Mouse (Mus musculus): ENCODE measurements around the gene Akain1.

The Akain1 gene

DNA sequence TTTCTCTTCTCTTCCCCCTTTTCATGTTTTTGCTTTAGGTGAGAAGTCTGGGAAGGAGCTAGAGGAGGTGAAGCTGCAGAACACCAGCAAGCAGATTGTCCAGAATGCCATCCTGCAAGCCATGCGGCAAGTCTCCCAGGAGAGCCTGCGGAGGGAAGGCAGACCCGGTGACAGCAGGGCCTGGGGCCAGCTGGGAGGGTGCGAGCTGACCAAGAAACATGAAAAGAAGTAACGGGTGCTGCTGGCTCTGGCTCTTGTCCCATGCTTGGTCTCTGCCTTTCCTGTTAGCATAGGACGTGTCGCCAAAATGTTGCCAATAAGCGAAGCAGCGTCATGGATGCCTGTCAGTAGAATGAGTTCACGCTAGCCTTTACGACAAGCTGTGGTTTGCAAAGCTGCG lies 48.0 kb downstream of the Akain1 start:
- in situ Hi-C loops (cut with MboI), result no loop called here

DNA sequence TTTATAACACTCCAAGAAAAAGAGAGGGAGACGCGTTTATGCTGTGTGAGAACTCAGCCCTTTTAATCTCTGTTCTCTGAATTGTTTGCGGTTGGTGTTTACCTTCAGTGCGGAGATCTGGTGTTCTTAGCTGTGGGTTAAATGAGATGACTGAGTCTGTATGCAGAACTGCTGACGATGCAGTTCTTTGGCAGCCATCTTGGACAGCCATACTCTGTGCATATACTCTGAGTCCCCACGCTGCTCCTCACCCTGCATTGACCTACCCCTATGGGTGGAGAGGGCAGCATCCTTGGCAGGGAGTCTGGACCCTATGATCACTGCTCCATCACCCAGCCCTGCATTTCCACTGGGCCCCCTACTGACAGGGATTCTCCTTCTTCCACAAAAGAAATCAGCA lies 48.8 kb downstream of the Akain1 start:
- in situ Hi-C loops (cut with MboI), result no loop called here

DNA sequence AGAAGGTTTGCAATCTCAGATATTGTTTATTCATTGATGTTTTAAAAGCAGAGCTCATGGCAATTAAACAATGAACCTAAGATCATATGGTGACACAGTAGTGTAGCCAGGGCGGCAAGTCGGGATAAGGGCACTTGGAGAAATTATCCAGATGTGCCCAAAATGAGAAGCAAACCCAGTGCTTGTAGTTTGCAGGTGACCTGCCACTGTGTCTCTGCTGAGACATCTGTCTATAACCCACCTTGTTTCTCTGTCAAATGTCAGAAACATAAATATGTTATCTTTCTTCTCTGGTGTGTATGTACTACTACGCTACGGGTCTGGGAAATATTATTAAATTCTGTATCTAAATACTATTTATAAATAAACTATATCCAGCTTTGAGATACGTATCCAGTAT lies 49.7 kb downstream of the Akain1 start:
- in situ Hi-C loops (cut with MboI), result no loop called here

DNA sequence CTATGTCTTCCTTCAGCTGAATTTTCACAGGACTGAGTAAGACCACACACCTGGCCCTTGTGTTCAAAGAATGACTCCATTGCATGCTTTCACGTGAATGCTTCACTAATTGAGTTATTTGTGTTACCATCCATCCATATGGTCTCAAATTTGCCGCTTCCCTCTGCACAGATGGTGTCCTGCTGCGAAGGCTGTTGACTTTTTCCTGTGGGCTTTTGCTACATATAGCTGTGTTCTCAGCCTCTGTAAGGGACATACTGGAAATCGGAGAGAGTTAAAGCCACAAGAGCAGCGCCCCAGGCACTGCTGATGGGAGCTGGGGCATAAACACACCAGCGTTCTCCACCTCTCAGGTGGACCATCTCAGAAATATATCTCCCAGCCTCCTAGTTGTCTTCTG lies 53.2 kb downstream of the Akain1 start:
- in situ Hi-C loops (cut with MboI), result no loop called here

DNA sequence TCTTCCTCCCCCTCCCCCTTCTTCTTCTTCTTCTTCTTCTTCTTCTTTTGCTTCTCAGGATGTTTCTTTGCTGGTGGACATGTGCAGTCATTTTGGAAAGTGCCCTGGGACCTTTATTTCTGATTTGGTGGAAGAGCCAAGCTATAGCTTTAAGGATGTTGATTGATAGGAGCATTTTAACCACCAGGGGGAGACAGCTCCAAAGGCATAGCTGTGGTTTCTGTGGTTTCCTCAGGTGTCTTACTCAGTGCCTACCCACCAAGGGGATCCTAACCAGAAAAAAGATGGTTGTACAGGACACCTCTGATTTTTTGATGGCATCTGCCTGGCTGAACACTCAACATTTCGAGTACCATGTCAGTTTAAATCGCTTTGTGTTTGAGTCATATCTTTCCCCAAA lies 56.4 kb downstream of the Akain1 start:
- in situ Hi-C loops (cut with MboI), result no loop called here

DNA sequence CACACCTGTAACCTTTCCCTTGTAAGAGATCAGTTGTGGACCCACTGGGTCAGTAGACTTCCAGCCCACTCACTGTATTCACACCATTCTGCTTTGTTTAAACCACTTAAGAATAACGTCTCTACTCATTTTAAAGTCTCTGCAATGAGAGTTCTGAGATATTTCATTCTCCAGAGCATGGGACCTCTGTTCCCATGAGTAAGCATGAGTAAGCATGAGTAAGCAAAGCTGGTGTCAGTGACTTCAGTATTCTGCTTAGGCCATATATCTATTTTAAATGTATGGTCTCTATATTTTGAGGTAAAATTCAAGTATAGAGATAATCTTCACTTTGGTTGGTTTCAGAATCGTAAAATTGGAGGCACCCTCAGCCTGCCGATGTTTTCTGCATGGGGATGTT lies 57.0 kb downstream of the Akain1 start:
- in situ Hi-C loops (cut with MboI), result no loop called here

DNA sequence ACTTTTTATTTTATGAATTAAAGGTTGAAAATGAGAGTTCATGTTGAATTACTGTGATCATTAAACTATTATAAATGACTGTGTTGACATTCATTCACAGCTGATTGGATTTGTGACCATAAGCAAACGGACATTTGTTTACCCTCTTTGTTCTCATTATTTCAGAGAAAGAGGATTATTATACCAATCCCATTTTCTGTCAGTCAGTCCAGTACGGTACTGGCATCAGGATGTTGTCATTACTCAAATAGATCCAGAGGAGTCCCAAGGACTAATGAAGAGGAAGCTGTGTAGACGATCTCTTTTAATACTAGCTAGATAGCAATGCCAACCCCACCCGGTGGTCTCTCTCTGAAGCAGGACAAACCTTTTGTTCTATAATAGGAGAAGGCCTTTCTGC lies 58.2 kb downstream of the Akain1 start:
- in situ Hi-C loops (cut with MboI), result no loop called here

DNA sequence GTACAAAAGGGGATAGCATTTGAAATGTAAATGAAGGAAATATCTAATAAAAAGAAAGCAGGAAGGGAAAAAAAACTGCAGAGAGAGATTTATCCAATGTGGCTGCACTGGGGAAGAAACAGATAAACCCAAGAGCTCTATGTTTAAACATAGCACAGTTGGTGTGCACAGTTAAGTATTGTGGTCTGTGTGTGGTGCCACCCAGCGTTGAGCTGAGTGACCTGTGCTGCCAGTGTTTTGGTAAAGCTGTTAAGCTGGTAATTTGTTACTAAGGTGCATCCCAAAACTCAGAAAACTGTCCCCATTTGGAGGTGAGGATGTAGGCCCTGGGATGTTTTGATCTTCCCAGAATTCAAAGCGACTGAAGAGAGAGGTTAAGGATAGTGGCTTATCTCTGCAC lies 59.8 kb downstream of the Akain1 start:
- in situ Hi-C loops (cut with MboI), result no loop called here

DNA sequence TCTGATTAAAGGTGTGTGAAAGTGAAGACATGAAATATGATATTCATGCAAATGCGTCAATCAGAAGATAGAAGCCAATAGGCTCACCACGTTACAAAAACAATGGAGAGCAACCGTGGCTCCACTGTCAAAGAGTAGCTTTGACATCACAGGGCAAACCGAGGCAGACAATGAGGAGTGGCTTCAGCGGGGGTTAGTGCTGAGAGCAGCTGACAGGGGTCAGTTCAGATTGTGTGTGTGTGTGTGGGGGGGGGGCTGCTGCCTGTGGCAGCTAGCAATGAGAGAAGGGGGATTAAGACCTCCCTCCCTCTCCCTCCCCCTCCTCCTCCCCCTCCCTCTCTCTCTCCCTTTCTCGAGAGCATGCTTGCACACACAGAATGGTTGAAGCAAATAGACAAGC lies 60.3 kb downstream of the Akain1 start:
- in situ Hi-C loops (cut with MboI), result no loop called here

DNA sequence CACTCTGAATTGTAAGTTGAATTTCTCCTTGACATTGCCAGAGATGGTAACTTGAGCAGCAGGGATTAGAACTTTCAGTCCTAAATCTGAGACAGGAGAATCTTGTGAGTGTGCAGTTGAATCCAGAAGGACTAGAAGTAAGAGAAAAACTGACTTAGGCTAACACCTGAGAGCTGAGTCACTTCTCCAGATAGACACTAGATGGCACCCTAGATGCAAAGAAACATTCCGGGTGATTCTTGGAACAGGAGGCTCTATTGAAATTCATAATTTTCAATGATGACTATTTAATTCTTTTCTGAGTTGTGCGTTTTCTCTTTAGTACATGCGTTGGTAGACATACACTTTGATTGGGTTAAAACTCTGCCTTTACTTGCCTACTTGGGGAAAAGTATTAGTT lies 66.9 kb downstream of the Akain1 start:
- in situ Hi-C loops (cut with MboI), result no loop called here

DNA sequence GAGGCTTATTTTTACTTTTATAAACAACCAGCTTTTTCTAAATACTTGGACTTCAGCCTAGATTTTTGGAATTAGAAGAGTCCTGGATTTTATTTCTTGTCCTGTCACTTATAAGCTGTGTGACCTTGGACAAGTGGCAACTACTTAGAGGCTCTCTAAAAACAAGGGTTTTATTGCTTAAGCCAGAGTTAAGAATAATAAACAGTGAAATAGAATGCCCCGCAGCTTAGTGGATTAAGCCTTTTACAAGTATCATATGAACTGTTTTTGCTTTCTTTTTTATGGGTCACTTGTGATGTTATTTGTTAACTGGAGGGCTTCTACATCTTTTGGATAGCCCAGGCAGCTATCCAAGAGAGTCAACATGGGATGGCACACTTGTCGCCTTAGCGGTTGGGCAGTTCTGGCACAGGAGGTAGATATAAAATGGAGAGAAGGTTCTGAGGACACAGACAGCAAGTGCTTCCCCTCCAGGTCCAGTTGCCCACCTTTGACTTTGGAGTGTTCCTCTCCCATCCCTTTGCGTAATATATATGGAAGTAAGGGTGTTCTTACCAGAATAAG lies 77.3 kb downstream of the Akain1 start:
- in situ Hi-C loops (cut with MboI), result no loop called here

DNA sequence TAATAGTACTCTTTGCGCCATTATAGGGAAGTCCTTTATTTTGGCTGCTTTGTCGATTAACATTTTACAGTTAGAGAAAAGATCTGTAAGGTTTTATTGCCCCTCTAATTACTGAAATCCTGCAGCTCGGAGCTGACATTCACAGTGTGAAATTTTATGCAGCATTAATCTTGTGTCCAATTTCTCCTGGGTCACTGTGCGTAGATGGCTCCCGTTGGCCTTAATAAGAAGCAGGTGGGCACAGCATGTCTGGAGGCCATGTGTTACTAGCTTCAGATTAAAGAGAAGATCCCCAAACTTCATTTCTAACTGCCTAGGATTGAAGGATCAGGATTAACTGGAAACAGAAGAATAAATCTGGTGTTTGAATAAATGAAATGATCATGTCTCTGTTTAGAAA lies 92.3 kb downstream of the Akain1 start:
- in situ Hi-C loops (cut with MboI), result no loop called here
